Mouse (Mus musculus) intestine, postnatal 0 days (tissue): ENCODE measurements around the gene Patl2. TPM values are rescaled to one million over a fixed set of nuclear protein-coding genes. Genes with fewer than 3 reads are reported as not detected.
A peak's percentile ranks its signal among the peaks of the same experiment; 100 is the strongest.
"Not testable (repeated sequence)": the region's sequence is repeated elsewhere in the genome, so short reads cannot be mapped to it uniquely, and the experiment has no call there.

Experiments used
- ATAC-seq: fragments of 200-750 bp; cut with Nextera tagmentation; 2 replicates; pipeline ENCODE4 v1.8.0; 2017; ENCODE audit warnings: mild to moderate bottlenecking, moderate TSS enrichment, moderate library complexity
- H3K27ac ChIP-seq: fragments of 300-500 bp; sonication (generic); 2 replicates; pipeline ENCODE4 v1.5.1; 2014; ENCODE audit warnings: mild to moderate bottlenecking, low read depth, low read length, moderate library complexity
- H3K27me3 ChIP-seq: fragments of 300-500 bp; sonication (generic); replicated peaks from 2 replicates; pipeline ENCODE4 v1.6.1; 2014; ENCODE audit warnings: low read length, mixed read lengths; ENCODE audit not compliant: control insufficient read depth, insufficient read depth
- H3K36me3 ChIP-seq: fragments of 300-500 bp; sonication (generic); 2 replicates; pipeline ENCODE4 v1.6.1; 2014; ENCODE audit warnings: mild to moderate bottlenecking, moderate library complexity; ENCODE audit not compliant: control insufficient read depth, insufficient read depth
- H3K4me1 ChIP-seq: fragments of 300-500 bp; sonication (generic); replicated peaks from 2 replicates; pipeline ENCODE4 v1.6.1; 2014; ENCODE audit warnings: antibody characterized with exemption, low read length, mixed read lengths; ENCODE audit not compliant: control insufficient read depth, insufficient read depth
- H3K4me2 ChIP-seq: fragments of 300-500 bp; sonication (generic); replicated peaks from 2 replicates; pipeline ENCODE4 v1.6.1; 2014; ENCODE audit warnings: low read depth, mild to moderate bottlenecking, moderate library complexity
- H3K4me3 ChIP-seq: fragments of 300-500 bp; sonication (generic); 2 replicates; pipeline ENCODE4 v1.5.1; 2014; ENCODE audit warnings: low read depth, low read length
- H3K9ac ChIP-seq: fragments of 300-500 bp; sonication (generic); 2 replicates; pipeline ENCODE4 v1.6.1; 2014; ENCODE audit warnings: mild to moderate bottlenecking, low read depth, low read length
- H3K9me3 ChIP-seq: fragments of 300-500 bp; sonication (generic); 2 replicates; pipeline ENCODE4 v1.6.1; 2016; ENCODE audit warnings: mixed run types; ENCODE audit not compliant: control insufficient read depth
- CTCF ChIP-seq: sonication (generic); IDR thresholded peaks from 2 replicates; pipeline ENCODE4 v1.5.1; 2016; ENCODE audit warnings: low read depth, mild to moderate bottlenecking, control low read depth, antibody characterized with exemption, moderate library complexity
- WGBS: fragments of 180-500 bp; shearing (Covaris S2); extraction: QIAGEN DNeasy Blood & Tissue Kit; methylation state at CpG from one replicate; pipeline ENCODE4 v1.1.7; 2014; 5-methylcytosine and 5-hydroxymethylcytosine counted together
- polyA plus RNA-seq: library from polyadenylated mRNA; unstranded; fragments of >200 nt; fragmentation: Nextera tagmentation; extraction: Ambion mirVana; gene quantifications from 2 replicates; pipeline ENCODE4 v1.2.1, GENCODE M21; 2015

The Patl2 gene
- polyA plus RNA-seq, 1 experiment from 2014 or later, result 0.04 TPM

DNA sequence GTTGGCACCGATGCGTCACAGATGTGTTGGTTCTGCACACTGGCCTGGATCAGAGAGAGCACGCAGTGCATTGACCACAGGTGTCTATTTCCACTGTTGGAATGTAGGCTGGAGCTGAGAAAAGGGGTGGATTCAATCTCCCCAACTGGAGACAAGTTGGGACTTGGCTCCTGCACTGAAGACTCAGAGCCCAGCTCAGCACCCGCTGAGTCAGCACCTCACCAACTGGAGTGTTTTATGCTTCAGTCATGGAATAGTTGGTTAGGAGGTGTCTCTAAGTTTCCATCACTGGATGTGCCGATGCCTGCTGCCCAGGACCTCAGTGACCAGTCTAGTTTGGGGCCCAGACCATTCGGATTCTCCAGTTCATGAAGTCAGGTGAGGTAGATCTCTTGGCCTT, 44.4 kb upstream of the Patl2 start:
- no peak for TF ChIP-seq CTCF
- no peak for ATAC-seq
- Histone ChIP-seq H3K4me1 (no peaks in the 10 kb centered on the region), H3K4me3 (no peak overlapping the region), H3K9me3 (no peaks in the 10 kb centered on the region), H3K9ac (no peak overlapping the region), H3K27me3 (no peaks in the 10 kb centered on the region), H3K27ac (no peak overlapping the region), H3K36me3 (no peaks in the 10 kb centered on the region), H3K4me2 (no peak overlapping the region)
- 86% methylated on average over 6 of the region's 6 CpGs for WGBS

GRCm38 (mm10) chr2:122223654-122224053, 37.7 kb upstream of the Patl2 start:
- no peak overlapping the region for H3K9ac ChIP-seq
- H3K36me3 ChIP-seq, result no peaks in the 10 kb centered on the region
- no peak overlapping the region for H3K4me2 ChIP-seq
- no peak overlapping the region for H3K4me3 ChIP-seq
- ATAC-seq, result no peak
- no peaks in the 10 kb centered on the region for H3K27me3 ChIP-seq
- H3K9me3 ChIP-seq, result no peaks in the 10 kb centered on the region
- H3K27ac ChIP-seq, result no peak overlapping the region
- TF ChIP-seq CTCF, result no peak
- no peaks in the 10 kb centered on the region for H3K4me1 ChIP-seq

- TF ChIP-seq CTCF, result no peak
- H3K27me3 ChIP-seq, result no peaks in the 10 kb centered on the region
- WGBS, result 32% methylated on average over 5 of the region's 5 CpGs
- H3K4me2 ChIP-seq, result peak overlapping the region; percentile 10; the same call in 1 of the 2 replicates
- no peak for ATAC-seq
- no peaks in the 10 kb centered on the region for H3K9me3 ChIP-seq
- no peak overlapping the region for H3K9ac ChIP-seq
- no peaks in the 10 kb centered on the region for H3K36me3 ChIP-seq
- no peak overlapping the region for H3K27ac ChIP-seq
- H3K4me3 ChIP-seq, result no peak overlapping the region
- H3K4me1 ChIP-seq, result no peaks in the 10 kb centered on the region
Measured at GRCm38 (mm10) chr2:122222272-122222671, 36.3 kb upstream of the Patl2 start.

- peak; percentile 76 for ATAC-seq
- WGBS, result 13% methylated on average over 5 of the region's 5 CpGs
- H3K36me3 ChIP-seq, result no peaks in the 10 kb centered on the region
- H3K9me3 ChIP-seq, result no peaks in the 10 kb centered on the region
- H3K27ac ChIP-seq, result no peak overlapping the region
- H3K4me2 ChIP-seq, result peak overlapping the region; percentile 10; the same call in 1 of the 2 replicates
- TF ChIP-seq CTCF, result peak; percentile 37
- no peaks in the 10 kb centered on the region for H3K27me3 ChIP-seq
- H3K9ac ChIP-seq, result no peak overlapping the region
- H3K4me1 ChIP-seq, result no peaks in the 10 kb centered on the region
- H3K4me3 ChIP-seq, result no peak overlapping the region
Measured at GRCm38 (mm10) chr2:122221798-122222197, 35.8 kb upstream of the Patl2 start.

DNA sequence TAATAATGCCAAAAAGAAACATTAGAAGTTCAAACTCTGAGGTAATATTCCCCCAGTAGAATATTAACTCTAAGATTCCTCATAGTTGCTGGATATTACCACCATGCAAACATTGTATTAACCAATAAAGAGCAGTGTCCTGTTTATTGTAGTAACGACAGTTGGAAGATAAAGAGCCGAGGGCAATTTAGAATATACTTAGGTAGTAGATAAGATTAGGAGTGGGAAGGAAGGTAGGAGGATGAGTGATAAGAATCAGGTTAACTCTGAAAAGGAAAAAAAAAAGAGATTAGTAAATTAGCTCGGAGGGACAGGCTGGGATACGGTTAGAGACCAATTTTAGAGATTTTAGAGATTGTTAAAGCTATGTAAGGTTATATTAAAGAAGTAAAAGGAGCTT, 35.4 kb upstream of the Patl2 start:
- 23% methylated on average over 4 of the region's 4 CpGs for WGBS
- H3K4me1 ChIP-seq, result no peaks in the 10 kb centered on the region
- no peak overlapping the region for H3K27ac ChIP-seq
- no peaks in the 10 kb centered on the region for H3K36me3 ChIP-seq
- no peak; the same call in 1 of the 2 replicates for ATAC-seq
- H3K4me2 ChIP-seq, result 0 out of 2 replicates have a peak overlapping the region, but pooled peaks have one; percentile 10
- no peak for TF ChIP-seq CTCF
- H3K4me3 ChIP-seq, result no peak overlapping the region
- no peaks in the 10 kb centered on the region for H3K27me3 ChIP-seq
- no peaks in the 10 kb centered on the region for H3K9me3 ChIP-seq
- H3K9ac ChIP-seq, result no peak overlapping the region

DNA sequence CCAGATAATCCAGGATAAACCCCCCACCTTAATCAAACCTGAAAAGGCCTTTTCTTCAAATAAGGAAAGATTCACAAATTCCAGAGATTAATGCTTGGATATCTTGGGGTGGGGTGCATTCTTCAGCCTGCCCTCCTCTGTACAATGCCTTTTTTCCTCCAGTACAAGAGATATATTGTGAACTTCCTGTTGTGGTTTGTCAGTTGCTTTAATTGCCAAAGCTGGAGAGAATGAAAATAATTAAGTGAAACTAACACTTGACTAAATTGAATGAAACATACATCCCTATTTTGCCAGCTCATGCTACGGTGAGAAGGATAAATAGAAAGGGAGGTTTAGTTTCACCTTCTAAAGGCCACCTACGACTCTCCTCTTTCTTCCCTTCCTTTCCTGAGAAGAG, 32.2 kb upstream of the Patl2 start:
- Histone ChIP-seq H3K4me3 (no peak overlapping the region), H3K9ac (no peak overlapping the region), H3K4me1 (no peaks in the 10 kb centered on the region), H3K27ac (no peak overlapping the region), H3K9me3 (no peaks in the 10 kb centered on the region), H3K36me3 (no peaks in the 10 kb centered on the region), H3K4me2 (no peak overlapping the region), H3K27me3 (no peaks in the 10 kb centered on the region)
- no peak for ATAC-seq
- 77% methylated on average over 2 of the region's 2 CpGs for WGBS
- no peak for TF ChIP-seq CTCF

DNA sequence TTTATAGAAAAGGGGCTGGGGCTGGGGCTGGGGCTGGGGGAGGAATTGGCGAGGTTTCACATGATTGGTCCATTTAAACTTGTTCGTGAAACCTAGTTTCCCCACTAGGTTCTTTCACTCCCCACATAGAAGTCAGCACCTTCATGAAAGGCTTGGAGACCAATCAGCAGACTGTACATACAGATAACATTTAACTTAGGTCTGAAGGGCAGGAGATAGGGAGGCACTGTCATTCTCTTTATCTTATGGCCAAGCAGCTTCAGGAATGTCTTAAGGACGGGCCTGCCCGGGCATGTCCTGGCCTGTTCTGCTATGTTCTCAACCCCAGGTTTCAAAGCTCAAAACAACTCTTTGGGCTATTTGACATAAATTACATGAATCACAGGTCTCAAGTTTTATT, 31.1 kb upstream of the Patl2 start:
- ATAC-seq, result peak; percentile 73
- not testable (repeated sequence) for H3K27ac ChIP-seq, H3K9ac ChIP-seq, H3K27me3 ChIP-seq, H3K4me1 ChIP-seq, H3K4me2 ChIP-seq, H3K4me3 ChIP-seq, H3K9me3 ChIP-seq, H3K36me3 ChIP-seq
- 60% methylated on average over 4 of the region's 4 CpGs for WGBS
